Mouse (Mus musculus) mouse trophoblast stem cell (cell line): Measurements from ENCODE around the gene Gm14085.

Source experiments
- in situ Hi-C, 2 experiments: fragments of 300-500 bp; cut with MseI, MboI; formaldehyde crosslinking; loops; 2 replicates in 1 of 2; 3 replicates in 1 of 2; pipeline ENCODE4 v1.15.1; 2025

The Gm14085 gene

DNA sequence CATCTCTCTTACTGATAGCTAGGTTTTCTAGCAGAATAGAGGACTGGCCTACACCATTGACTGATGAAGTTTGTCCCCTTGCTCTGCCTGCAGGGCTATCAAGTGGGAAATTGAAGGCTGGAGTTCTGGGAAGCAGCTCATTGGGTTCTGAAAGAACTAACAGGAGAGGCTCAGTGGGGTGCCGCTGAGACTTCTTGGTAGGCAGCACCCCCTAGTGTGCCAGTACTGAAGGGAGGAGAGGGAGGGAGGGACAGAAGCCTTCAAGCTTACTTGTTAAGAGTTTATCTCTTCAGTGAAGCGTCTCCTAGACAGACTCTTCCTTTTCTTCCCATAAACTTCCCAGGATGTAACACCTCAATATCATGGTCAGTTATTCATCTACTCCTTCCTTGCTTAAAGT, 73.6 kb downstream of the Gm14085 start:
- in situ Hi-C loops = no loop called here

- in situ Hi-C loops = no loop called here
These were observed 76.5 kb downstream of the Gm14085 start for GRCm38 (mm10) chr2:122561221-122561620.

DNA sequence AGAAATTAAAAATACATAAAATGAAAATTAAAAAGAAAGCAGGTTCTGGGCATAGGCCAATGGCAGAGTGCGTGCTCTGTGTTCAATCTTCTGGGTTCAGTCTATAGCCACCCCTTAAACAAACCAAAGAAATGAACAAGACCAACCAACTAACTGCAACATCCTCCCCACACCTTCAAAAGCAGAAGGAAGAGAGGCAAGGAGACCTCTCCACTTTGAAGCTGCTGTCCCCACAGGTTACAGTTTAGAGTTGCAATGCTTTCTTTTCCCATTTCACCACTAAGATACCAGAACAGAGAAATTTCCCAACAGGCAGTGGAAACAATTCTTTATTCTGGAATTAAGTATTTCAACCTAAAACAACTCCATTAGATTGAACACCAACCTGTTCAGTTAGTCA, 77.5 kb downstream of the Gm14085 start:
- in situ Hi-C loops = no loop called here

DNA sequence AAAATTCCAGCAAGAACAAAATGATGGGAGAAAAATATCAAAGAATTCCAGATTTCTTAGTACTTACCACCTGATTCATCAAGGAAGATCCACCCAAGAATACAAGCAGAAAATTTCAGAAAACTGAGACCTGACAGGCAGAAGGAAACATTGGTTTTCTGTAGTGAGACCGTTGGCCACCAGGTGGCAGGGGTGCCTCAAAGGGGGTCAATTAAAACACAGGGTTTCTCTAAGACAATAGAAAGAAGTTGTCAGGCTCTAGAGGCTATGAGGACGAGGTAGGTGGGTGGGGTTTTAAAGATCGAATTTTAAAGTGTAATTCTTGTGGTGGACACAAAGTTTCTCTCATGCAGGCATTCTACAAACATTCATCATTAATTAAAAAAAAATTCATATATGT, 84.7 kb downstream of the Gm14085 start:
- in situ Hi-C loops = no loop called here

DNA sequence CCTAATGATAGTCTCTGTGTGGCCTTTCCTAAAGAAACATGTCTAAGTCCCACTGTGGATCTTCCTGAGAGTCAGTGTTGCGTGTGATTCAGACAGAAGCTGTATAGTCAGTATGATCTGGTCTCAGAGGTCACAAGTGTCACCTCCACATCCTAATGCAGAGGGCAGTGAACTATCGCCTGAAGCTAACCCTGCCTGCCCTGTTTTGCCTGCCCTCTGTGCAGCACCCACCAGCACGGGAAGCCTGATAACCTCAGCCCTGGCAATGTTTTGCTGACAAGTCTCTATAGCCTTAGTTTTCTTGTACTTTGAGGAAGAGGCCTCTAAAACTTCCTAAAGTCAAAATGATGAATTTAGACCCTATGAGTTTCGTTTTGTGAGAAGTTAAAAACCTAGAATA, 85.7 kb downstream of the Gm14085 start:
- in situ Hi-C loops = loop anchor here (10.0 kb wide), 1 partner anchor 54 kb away; no protein-coding TSS in a partner anchor

- in situ Hi-C loops = loop anchor here (10.0 kb wide), 1 partner anchor 53 kb away; no protein-coding TSS in a partner anchor
These were observed 86.6 kb downstream of the Gm14085 start for GRCm38 (mm10) chr2:122571326-122571725.

DNA sequence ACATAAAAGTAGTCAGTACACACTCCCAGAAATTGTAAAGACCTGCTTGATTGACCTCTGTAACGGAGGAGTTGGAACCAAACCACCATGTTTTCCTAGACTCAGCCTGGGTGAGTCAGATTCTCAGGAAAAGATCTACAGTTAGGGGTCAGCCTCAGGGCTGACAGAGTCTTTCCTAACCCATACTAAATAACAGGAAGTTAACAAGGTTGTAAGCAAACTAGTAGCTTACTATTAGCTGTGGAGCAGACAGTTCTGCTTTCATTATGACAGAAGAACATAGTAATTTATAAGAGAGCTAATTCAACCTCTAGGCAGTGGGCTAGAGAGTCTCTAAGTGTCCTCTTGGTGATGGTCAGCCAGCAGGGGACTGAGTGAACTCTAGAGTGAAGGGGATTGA, 87.7 kb downstream of the Gm14085 start:
- in situ Hi-C loops = loop anchor here (10.0 kb wide), 1 partner anchor 52 kb away; no protein-coding TSS in a partner anchor

- in situ Hi-C loops = loop anchor here (10.0 kb wide), 1 partner anchor 49 kb away; no protein-coding TSS in a partner anchor
These were observed 90.7 kb downstream of the Gm14085 start for GRCm38 (mm10) chr2:122575470-122575869.

- in situ Hi-C loops = loop anchor here (10.0 kb wide), 1 partner anchor 49 kb away; no protein-coding TSS in a partner anchor
These were observed 91.6 kb downstream of the Gm14085 start for GRCm38 (mm10) chr2:122576295-122576694.

GRCm38 (mm10) chr2:122577316-122577715, 92.6 kb downstream of the Gm14085 start:
- in situ Hi-C loops = loop anchor here (10.0 kb wide), 1 partner anchor 47 kb away; no protein-coding TSS in a partner anchor
